15 mouse cellular contexts compared by ENCODE assay signal in the genomic region with DNA sequence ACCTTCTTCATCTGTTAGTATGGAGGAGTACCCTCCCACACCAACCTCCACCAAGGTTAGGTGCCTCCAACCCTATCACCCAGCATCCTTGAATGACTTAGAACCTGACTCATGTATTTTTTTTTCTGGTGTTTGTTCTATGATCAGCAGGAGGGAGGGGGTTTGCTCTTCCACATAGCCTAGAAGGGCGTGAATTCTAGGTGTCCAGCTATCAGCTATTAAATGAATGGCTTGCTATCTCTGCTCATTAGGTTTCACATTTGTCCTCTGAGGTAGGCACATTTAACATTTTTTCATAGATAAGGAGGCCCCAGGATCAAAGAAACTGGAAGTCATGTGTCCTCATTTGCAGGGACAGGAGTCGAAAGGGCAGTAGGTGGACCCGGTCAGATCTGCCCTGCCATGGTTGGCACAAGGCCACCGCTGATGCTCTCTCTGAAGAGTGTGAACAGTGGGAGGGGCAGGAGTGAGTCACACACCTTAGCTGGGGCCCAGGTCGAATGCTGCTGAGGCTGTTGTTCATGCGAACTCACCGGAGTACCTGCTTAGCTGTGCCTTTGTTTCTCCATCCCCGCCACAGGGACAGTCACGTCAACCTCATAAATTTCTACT.
DNase-seq lines count a peak whose midpoint lies in the region; ATAC-seq lines count a peak whose summit lies in the region.
"Had no signal": no experiment of that assay in that cellular context is flagged by ENCODE, and none has a peak within 500 bp of the region (broad histone marks: within the 10 kb centered on the region; RNA-seq: fewer than 3 reads in every experiment).

No protein-coding gene starts in this region.

- H3K4me1 ChIP-seq in kidney, embryonic 16.5 days (ENCODE audit: insufficient read depth, low read length), result no peaks in the 10 kb centered on the region
- H3K4me1 ChIP-seq in stomach, embryonic 14.5 days (ENCODE audit: control insufficient read depth, insufficient read depth, low read length), result no peaks in the 10 kb centered on the region

- WGBS in kidney, embryonic 16.5 days, result 83% methylated on average over 9 of the region's 9 CpGs
- 66% methylated on average over 9 of the region's 9 CpGs for WGBS in stomach, embryonic 14.5 days

- intact Hi-C loops in left cerebral cortex, postnatal 10 days (cut with DNase I), result no loop called here

- H3K27me3 ChIP-seq in kidney, embryonic 16.5 days (ENCODE audit: insufficient read depth, low read length), result no peaks in the 10 kb centered on the region; the same call in 1 of the 2 replicates
- no peaks in the 10 kb centered on the region for H3K27me3 ChIP-seq in stomach, embryonic 14.5 days (ENCODE audit: control insufficient read depth, insufficient read depth, low read length)

- no peaks in the 10 kb centered on the region for H3K36me3 ChIP-seq in kidney, embryonic 16.5 days (ENCODE audit: insufficient read depth, low read length)
- no peaks in the 10 kb centered on the region for H3K36me3 ChIP-seq in stomach, embryonic 14.5 days (ENCODE audit: control insufficient read depth, insufficient read depth, low read length)

- no peak for ATAC-seq in kidney, embryonic 16.5 days (ENCODE audit: low FRiP score, low TSS enrichment)
- ATAC-seq in stomach, embryonic 14.5 days (ENCODE audit: insufficient number of reproducible peaks, insufficient read depth, low FRiP score, low read depth), result peak; percentile 71; the same call in 1 of the 2 replicates
- no peak for ATAC-seq in frontal cortex, adult (ENCODE audit: low TSS enrichment)
- ATAC-seq: forebrain, postnatal 0 days; hindbrain, postnatal 0 days; midbrain, embryonic 16.5 days had no signal

- peak; percentile 36 for DNase-seq in kidney, adult 9 months
- DNase-seq in adrenal gland, adult 18-20 months (ENCODE audit: low spot score in 2 of 2), result peak; percentile 40 to 54
- peak; percentile 66 to 70 for DNase-seq in adrenal gland, postnatal 36 days
- no peak for DNase-seq in left cerebral cortex, postnatal 10 days (ENCODE audit: extremely low spot score in 1 of 2, low spot score in 2 of 2)
- DNase-seq: forebrain, postnatal 0 days; gastrocnemius, postnatal 10 days; heart, postnatal 14 days; layer of hippocampus, adult 9-11 months; lung, embryonic 14.5 days; thymus, adult 18-20 months had no signal

- H3K4me2 ChIP-seq in kidney, embryonic 16.5 days (replicated peaks; ENCODE audit: low read depth, low read length), result no peak overlapping the region
- no peak overlapping the region for H3K4me2 ChIP-seq in stomach, embryonic 14.5 days (replicated peaks; ENCODE audit: low read depth, low read length)
- H3K4me2 ChIP-seq: lung, embryonic 14.5 days had no signal

- no peak overlapping the region for H3K9ac ChIP-seq in kidney, embryonic 16.5 days (replicated peaks; ENCODE audit: low read length)
- no peak overlapping the region for H3K9ac ChIP-seq in stomach, embryonic 14.5 days (replicated peaks; ENCODE audit: low read depth, low read length)
- H3K9ac ChIP-seq: forebrain, postnatal 0 days; lung, embryonic 14.5 days had no signal

- H3K4me3 ChIP-seq in kidney, embryonic 16.5 days (ENCODE audit: low read length), result no peak overlapping the region
- H3K4me3 ChIP-seq in stomach, embryonic 14.5 days (ENCODE audit: low read depth, low read length), result no peak overlapping the region

- H3K9me3 ChIP-seq in kidney, embryonic 16.5 days (ENCODE audit: low read length), result no peaks in the 10 kb centered on the region
- no peaks in the 10 kb centered on the region for H3K9me3 ChIP-seq in stomach, embryonic 14.5 days (ENCODE audit: control insufficient read depth, low read depth, low read length)

- no peak overlapping the region for H3K27ac ChIP-seq in kidney, embryonic 16.5 days (ENCODE audit: low read length)
- H3K27ac ChIP-seq in stomach, embryonic 14.5 days (ENCODE audit: low read length), result no peak overlapping the region
- H3K27ac ChIP-seq: hindbrain, postnatal 0 days had no signal

Comparison
In these comparisons a context has a peak if more than half of its experiments do, and no peak if none do; other contexts are left out.
1. DNase-seq: peak in kidney, adult 9 months (single experiment), adrenal gland, adult 18-20 months (2 of 2) and adrenal gland, postnatal 36 days (2 of 2); none in left cerebral cortex, postnatal 10 days (0 of 2).